Mouse (Mus musculus) kidney, postnatal 10 days (tissue): Measurements from ENCODE around the gene Taldo1.
"Not testable (repeated sequence)": the region's sequence is repeated elsewhere in the genome, so short reads cannot be mapped to it uniquely, and the experiment has no call there.

Source experiments
- DNase-seq: peaks from one replicate; pipeline ENCODE4 v3.0.0; 2021; ENCODE audit warnings: mixed read lengths

Taldo1 gene

GRCm38 (mm10) chr7:141388487-141389109 is 3.4 kb upstream of the Taldo1 start:
- no peak for DNase-seq

GRCm38 (mm10) chr7:141390326-141391259 is 1.4 kb upstream of the Taldo1 start:
- DNase-seq: no peak

- DNase-seq: no peak
Observed at GRCm38 (mm10) chr7:141392552-141393222, 688 bp downstream of the Taldo1 start.

- no peak for DNase-seq
Observed at GRCm38 (mm10) chr7:141394158-141394557, 2.2 kb downstream of the Taldo1 start.

GRCm38 (mm10) chr7:141394771-141395170 is 2.8 kb downstream of the Taldo1 start:
- DNase-seq: peak; percentile 82

GRCm38 (mm10) chr7:141395348-141395747 is 3.3 kb downstream of the Taldo1 start:
- no peak for DNase-seq

- peak; percentile 72 for DNase-seq
Observed at GRCm38 (mm10) chr7:141403305-141403704, 11.3 kb downstream of the Taldo1 start.

- DNase-seq: no peak
Observed at GRCm38 (mm10) chr7:141405466-141405865, 13.5 kb downstream of the Taldo1 start.

GRCm38 (mm10) chr7:141407670-141408069 is 15.7 kb downstream of the Taldo1 start:
- not testable (repeated sequence) for DNase-seq

GRCm38 (mm10) chr7:141408833-141409232 is 16.8 kb downstream of the Taldo1 start:
- peak; percentile 93 for DNase-seq

GRCm38 (mm10) chr7:141410631-141411030 is 18.6 kb downstream of the Taldo1 start:
- no peak for DNase-seq

- no peak for DNase-seq
Observed at GRCm38 (mm10) chr7:141411667-141412066, 19.7 kb downstream of the Taldo1 start.

- no peak for DNase-seq
Observed at GRCm38 (mm10) chr7:141413331-141413730, 21.3 kb downstream of the Taldo1 start.

- peak; percentile 100 for DNase-seq
Observed at GRCm38 (mm10) chr7:141413809-141414584, 22.0 kb downstream of the Taldo1 start, which contains the start of gene Gatd1. Gene Gatd1 (minus strand): TSS chr7:141414136.

- DNase-seq: no peak
Observed at GRCm38 (mm10) chr7:141416144-141416841, 24.3 kb downstream of the Taldo1 start.

GRCm38 (mm10) chr7:141417731-141418681 is 26.0 kb downstream of the Taldo1 start:
- DNase-seq: no peak

GRCm38 (mm10) chr7:141418970-141419369 is 27.0 kb downstream of the Taldo1 start:
- DNase-seq: peak; percentile 79

- no peak for DNase-seq
Observed at GRCm38 (mm10) chr7:141420030-141420702, 28.2 kb downstream of the Taldo1 start.

GRCm38 (mm10) chr7:141423811-141424210 is 31.8 kb downstream of the Taldo1 start:
- no peak for DNase-seq
